Mouse (Mus musculus) cerebral cortex, adult 2 months (tissue): Measurements from ENCODE around the gene Map3k21.

Experiments
- WGBS: fragments of 180-500 bp; shearing (Covaris S2); methylation state at CpG from one replicate; pipeline ENCODE4 v1.1.7; 2018; 5-methylcytosine and 5-hydroxymethylcytosine counted together

Gene Map3k21

GRCm38 (mm10) chr8:125914386-125914785, 4.1 kb downstream of the Map3k21 start:
- 81% methylated on average over 9 of the region's 9 CpGs for WGBS

GRCm38 (mm10) chr8:125917013-125917412, 6.8 kb downstream of the Map3k21 start:
- WGBS: 74% methylated on average over 10 of the region's 10 CpGs

GRCm38 (mm10) chr8:125918719-125919118, 8.5 kb downstream of the Map3k21 start:
- 95% methylated on average over 2 of the region's 2 CpGs for WGBS

GRCm38 (mm10) chr8:125919560-125919959, 9.3 kb downstream of the Map3k21 start:
- WGBS: 86% methylated on average over 8 of the region's 8 CpGs

GRCm38 (mm10) chr8:125920281-125920680, 10.0 kb downstream of the Map3k21 start:
- 78% methylated on average over 10 of the region's 10 CpGs for WGBS

- 72% methylated on average over 9 of the region's 9 CpGs for WGBS
Measured at GRCm38 (mm10) chr8:125920761-125921160, 10.5 kb downstream of the Map3k21 start.

- WGBS: 84% methylated on average over 3 of the region's 3 CpGs
Measured at GRCm38 (mm10) chr8:125922333-125922732, 12.1 kb downstream of the Map3k21 start.

GRCm38 (mm10) chr8:125926636-125927035, 16.4 kb downstream of the Map3k21 start:
- WGBS: 90% methylated on average over 4 of the region's 4 CpGs

- 89% methylated on average over 11 of the region's 11 CpGs for WGBS
Measured at GRCm38 (mm10) chr8:125930276-125931046, 20.2 kb downstream of the Map3k21 start.

- 65% methylated on average over 6 of the region's 6 CpGs for WGBS
Measured at GRCm38 (mm10) chr8:125931822-125932221, 21.6 kb downstream of the Map3k21 start.

- 42% methylated on average over 9 of the region's 9 CpGs for WGBS
Measured at GRCm38 (mm10) chr8:125935649-125936048, 25.4 kb downstream of the Map3k21 start.

GRCm38 (mm10) chr8:125944511-125944910, 34.3 kb downstream of the Map3k21 start:
- WGBS: 85% methylated on average over 4 of the region's 4 CpGs

GRCm38 (mm10) chr8:125948696-125949308, 38.6 kb downstream of the Map3k21 start:
- WGBS: 86% methylated on average over 9 of the region's 9 CpGs

GRCm38 (mm10) chr8:125950007-125950940, 40.0 kb downstream of the Map3k21 start:
- WGBS: 17% methylated on average over 23 of the region's 23 CpGs

- 13% methylated on average over 11 of the region's 11 CpGs for WGBS
Measured at GRCm38 (mm10) chr8:125955671-125956070, 45.4 kb downstream of the Map3k21 start.

- 64% methylated on average over 9 of the region's 9 CpGs for WGBS
Measured at GRCm38 (mm10) chr8:125956796-125957195, 46.5 kb downstream of the Map3k21 start.

GRCm38 (mm10) chr8:125957226-125957993, 47.2 kb downstream of the Map3k21 start:
- 73% methylated on average over 13 of the region's 13 CpGs for WGBS

GRCm38 (mm10) chr8:125957994-125958368, 47.7 kb downstream of the Map3k21 start:
- WGBS: 88% methylated on average over 1 of the region's 1 CpGs

- 27% methylated on average over 4 of the region's 4 CpGs for WGBS
Measured at GRCm38 (mm10) chr8:125959363-125959771, 49.1 kb downstream of the Map3k21 start.

- WGBS: 61% methylated on average over 8 of the region's 8 CpGs
Measured at GRCm38 (mm10) chr8:125960037-125960436, 49.8 kb downstream of the Map3k21 start.

- WGBS: 68% methylated on average over 6 of the region's 6 CpGs
Measured at GRCm38 (mm10) chr8:125961790-125962189, 51.5 kb downstream of the Map3k21 start.
